Mouse (Mus musculus): Measurements from ENCODE around the gene Mapk8ip2. TPM values are rescaled to one million over a fixed set of nuclear protein-coding genes. Genes with fewer than 3 reads are reported as not detected.

The Mapk8ip2 gene
- total RNA-seq, 1 experiment from 2014 or later: not detected

DNA sequence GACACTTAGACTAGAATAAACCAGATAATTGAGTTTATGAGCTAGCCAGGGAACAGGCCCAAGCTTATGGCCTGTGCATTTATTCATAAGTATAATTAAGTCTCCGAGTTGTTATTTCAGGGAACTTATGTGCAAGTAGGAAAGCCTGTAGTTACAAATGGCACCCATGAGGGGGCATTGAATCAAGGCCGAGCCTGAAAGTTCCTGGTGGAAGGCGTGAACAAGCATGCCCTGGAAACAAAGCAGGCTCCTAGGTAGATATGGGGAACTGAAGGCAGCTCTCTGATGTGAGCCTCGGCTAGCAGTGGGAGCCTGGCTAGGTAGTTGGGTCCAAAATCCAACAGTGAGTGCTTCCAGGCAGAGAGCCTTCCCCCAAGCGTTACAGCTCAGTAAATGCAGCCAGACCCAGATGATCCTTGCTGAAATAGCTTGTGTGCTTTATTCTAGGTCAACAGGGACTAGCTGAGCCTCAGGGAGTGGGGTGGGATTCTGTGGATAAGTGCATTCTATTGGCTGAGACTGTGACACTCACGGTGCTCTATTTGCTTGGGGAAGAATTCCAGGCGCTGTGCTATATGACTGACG, 11.1 kb upstream of the Mapk8ip2 start:
- no peak; the same call in 1 of the 2 replicates for ATAC-seq (replicated peaks; ENCODE audit: low read depth, poor library complexity, severe bottlenecking)

- ATAC-seq (replicated peaks; ENCODE audit: low read depth, poor library complexity, severe bottlenecking): peak; percentile 99
Observed at GRCm38 (mm10) chr15:89452906-89453864, 528 bp upstream of the Mapk8ip2 start.

GRCm38 (mm10) chr15:89454857-89455256, 1.1 kb downstream of the Mapk8ip2 start:
- no peak for ATAC-seq (replicated peaks; ENCODE audit: low read depth, poor library complexity, severe bottlenecking)

DNA sequence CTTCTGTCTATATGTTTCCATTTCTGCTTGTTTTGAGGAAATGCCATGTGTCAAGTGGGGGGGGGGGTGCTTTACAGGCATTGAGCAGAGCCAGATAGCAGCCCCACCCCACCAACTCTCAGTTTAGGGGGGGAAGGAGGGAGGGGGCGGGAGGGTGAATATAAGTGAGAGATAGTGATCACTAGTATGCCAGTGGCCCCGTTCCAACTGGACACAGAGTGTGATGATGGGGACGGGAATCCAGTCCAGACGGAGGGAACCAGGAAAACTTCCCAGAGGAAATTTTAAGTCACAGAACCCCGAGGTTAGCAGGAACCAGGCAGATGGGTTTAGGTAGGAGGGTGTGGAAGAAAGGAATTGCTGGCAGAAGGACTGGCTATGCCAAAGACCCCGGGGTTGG, 1.9 kb downstream of the Mapk8ip2 start:
- no peak for ATAC-seq (replicated peaks; ENCODE audit: low read depth, poor library complexity, severe bottlenecking)

- peak; percentile 52 for ATAC-seq (replicated peaks; ENCODE audit: low read depth, poor library complexity, severe bottlenecking)
Observed at GRCm38 (mm10) chr15:89458942-89459341, 5.2 kb downstream of the Mapk8ip2 start.

DNA sequence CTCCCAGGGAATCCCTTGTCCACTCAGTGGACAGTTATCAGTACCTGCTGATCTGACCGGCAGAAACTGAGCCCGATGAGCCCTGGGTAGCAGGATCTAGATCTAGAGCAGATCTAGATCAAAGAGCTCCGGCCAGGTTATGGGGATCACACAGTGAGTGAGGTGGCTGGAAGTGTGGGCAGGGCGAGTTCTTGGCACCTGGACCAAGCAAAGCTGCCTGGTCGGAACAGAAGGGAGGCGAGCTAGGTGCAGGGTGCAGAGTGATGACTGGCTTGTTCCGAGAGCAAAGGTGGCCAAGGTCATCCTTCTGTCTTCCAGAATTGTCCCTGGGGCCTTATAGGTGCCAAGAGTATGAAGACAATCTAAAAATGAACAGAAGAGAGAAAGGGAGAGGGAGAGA, 6.1 kb downstream of the Mapk8ip2 start:
- no peak for ATAC-seq (replicated peaks; ENCODE audit: low read depth, poor library complexity, severe bottlenecking)

DNA sequence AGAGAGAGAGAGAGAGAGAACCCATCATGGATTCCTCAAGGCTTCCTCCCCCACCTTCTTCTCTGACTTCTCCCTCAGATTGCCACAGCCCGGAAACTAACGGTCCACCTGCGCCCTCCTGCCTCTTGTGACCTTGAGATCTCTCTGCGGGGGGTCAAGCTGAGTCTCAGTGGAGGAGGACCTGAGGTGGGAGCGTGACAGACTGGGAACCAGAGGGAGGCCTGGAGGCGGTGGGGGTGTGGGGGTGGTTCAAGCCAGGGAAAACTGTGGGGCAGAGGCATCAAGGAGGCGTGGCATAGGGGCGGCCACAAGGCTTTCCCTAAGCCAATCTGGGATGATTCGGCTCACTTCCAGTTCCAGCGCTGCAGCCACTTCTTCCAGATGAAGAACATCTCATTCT, 6.6 kb downstream of the Mapk8ip2 start:
- ATAC-seq (replicated peaks; ENCODE audit: low read depth, poor library complexity, severe bottlenecking): no peak

GRCm38 (mm10) chr15:89461321-89461720, 7.6 kb downstream of the Mapk8ip2 start:
- no peak for ATAC-seq (replicated peaks; ENCODE audit: low read depth, poor library complexity, severe bottlenecking)

- no peak for ATAC-seq (replicated peaks; ENCODE audit: low read depth, poor library complexity, severe bottlenecking)
Observed at GRCm38 (mm10) chr15:89462176-89462575, 8.5 kb downstream of the Mapk8ip2 start.

DNA sequence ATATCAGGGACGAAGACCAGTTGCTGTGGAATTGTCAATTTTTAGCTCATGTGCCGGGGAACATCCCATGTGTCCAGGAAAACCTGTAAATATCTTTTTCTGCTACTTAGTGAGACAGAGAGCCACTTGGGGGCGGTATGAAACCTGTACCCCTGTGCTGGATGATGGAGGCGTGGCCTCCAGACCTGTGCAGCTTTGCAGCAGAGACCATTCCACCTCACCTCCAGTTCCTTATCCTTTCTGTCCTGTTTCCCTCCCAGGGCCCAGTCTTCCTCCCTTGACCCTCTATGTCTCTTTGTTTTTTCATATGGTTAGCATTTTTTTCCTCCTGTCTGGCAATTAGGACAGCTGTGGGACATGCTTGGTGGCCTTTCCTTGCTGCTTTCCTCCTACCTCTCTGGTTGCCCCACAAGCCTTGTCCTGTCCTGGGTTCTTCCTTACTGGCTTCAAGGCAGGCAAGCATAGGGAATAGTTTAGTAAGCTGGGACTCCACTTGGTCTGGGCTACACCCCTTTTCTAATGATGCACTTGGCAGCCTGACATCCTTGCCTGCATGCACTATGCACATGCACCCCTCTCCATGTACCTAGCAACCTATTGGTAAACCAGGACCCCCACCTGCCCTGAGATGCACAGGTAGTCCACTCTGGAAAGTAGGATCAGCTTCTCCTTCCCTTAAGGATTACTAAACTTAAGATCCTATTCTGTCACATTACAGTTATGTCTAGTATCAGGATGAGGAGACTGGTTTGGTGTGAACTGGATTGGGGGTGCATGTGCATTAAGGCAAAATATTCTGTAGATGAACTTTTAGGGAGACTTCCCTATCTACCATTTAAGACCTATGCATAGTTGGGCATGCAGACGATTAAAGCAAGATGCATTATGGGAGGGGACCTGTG, 9.9 kb downstream of the Mapk8ip2 start:
- peak; percentile 78 for ATAC-seq (replicated peaks; ENCODE audit: low read depth, poor library complexity, severe bottlenecking)

GRCm38 (mm10) chr15:89465052-89465451, 11.3 kb downstream of the Mapk8ip2 start:
- no peak for ATAC-seq (replicated peaks; ENCODE audit: low read depth, poor library complexity, severe bottlenecking)

DNA sequence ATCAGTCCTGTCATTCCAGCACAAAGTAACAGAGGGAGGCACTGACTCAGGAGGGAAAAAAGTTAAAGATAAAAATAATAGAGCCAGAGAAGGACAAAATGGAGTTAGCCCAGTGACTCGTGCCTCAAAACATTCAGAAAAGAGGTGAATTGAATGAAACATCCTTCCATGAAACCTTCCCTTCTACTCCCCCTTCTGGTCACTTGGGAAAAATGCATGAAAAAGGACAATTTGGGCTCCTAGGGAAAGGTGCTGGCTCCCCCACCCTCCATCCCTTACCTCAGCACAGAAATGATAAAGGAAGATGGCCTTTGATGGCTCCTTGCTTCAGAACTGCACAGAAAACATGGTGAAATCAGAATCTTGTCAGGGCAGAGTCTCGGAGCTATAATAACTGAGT, 14.9 kb downstream of the Mapk8ip2 start:
- peak; percentile 77 for ATAC-seq (replicated peaks; ENCODE audit: low read depth, poor library complexity, severe bottlenecking)

DNA sequence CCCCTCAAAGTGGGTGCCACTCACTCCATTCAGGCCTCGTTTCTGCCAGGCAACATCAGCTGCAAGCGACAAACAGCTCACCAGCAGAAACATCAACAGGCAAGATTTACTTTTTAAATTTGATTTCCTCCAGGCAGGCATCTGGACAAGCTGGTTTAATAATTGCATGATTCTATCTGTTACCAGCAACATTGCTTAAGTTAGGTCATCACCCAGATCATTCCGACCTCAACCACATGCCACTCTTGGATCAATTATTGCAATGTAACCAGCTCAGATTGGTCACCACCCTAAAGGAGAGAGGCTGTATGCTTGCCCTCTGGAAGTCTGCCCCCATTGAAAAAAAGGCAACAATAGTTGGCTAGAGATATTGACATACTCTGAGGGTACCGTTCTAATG, 17.8 kb downstream of the Mapk8ip2 start:
- ATAC-seq (replicated peaks; ENCODE audit: low read depth, poor library complexity, severe bottlenecking): no peak

DNA sequence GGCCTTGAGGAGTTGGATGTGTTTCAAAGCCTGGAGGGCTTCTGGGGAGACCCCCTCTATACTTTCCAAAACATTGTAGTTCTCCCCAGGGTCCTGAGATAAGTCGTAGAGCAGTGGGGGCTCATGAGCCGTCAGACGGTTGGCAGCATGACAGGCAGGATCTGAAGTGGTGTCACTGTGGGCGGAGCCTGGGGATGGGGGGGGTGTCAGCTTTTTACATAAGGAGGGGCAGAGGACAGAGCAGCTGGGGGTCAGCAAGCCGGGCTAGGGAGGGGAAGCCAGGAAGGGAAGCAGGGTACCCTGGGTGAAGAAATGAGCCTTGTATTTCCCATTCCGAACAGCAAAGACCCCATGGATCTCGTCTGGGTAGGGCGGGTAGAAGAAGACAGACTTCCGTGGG, 19.7 kb downstream of the Mapk8ip2 start:
- no peak for ATAC-seq (replicated peaks; ENCODE audit: low read depth, poor library complexity, severe bottlenecking)

GRCm38 (mm10) chr15:89473921-89474320, 20.2 kb downstream of the Mapk8ip2 start:
- no peak for ATAC-seq (replicated peaks; ENCODE audit: low read depth, poor library complexity, severe bottlenecking)

DNA sequence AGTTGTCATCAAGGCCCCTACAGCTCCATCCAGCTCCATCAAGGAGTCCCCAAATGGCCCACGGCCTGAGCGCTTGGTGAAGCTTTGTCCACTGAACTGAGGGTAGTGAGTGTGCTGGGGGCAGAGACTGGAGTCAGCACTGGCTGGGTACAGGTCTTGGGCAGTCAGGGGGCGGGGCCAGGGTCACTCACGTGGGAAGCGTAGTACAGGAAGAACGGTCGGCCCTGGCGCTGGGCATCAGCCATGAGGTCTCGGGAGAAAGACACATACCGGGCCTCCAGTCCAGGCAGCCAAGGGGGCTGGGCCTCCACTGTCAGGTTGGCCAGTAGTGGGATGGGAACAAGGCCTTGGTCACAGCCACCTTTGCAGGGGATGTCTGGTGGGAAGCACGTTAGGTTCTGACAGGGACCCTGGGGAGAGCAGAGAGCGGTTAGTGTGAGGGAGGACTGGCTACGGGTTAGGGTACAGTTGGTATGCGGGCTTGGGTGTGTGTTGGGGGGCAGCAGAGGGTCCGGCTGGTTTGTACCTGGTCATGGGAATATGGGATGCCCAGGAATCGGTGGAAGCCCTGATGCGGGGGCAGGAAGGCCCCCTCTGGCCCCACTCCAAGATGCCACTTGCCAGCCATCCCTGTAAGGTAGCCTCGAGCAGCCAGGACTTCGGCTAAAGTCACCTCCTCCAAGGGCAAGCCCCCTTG, 21.0 kb downstream of the Mapk8ip2 start:
- ATAC-seq (replicated peaks; ENCODE audit: low read depth, poor library complexity, severe bottlenecking): no peak

DNA sequence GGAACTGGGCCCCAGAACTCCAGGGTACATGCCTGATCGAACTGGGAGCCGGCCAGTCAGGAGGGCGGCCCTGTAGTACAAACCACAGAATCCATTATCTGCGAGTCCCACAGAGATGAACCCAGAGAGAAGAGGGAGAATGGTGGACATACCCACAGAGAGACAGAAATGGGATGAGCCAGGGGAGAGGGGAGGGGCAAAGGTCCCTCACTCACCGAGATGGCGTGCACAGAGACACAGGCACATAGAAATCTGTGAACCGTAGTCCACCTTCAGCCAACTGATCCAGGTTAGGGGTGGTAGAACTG, 21.5 kb downstream of the Mapk8ip2 start:
- ATAC-seq (replicated peaks; ENCODE audit: low read depth, poor library complexity, severe bottlenecking): no peak

- peak; percentile 93 for ATAC-seq (replicated peaks; ENCODE audit: low read depth, poor library complexity, severe bottlenecking)
Observed at GRCm38 (mm10) chr15:89475611-89476474, 22.1 kb downstream of the Mapk8ip2 start.

- ATAC-seq (replicated peaks; ENCODE audit: low read depth, poor library complexity, severe bottlenecking): peak; percentile 16; the same call in 1 of the 2 replicates
Observed at GRCm38 (mm10) chr15:89476475-89476815, 22.7 kb downstream of the Mapk8ip2 start.
